Mouse (Mus musculus): ENCODE measurements around the gene Tomm40l. TPM values are rescaled to one million over a fixed set of nuclear protein-coding genes. Genes with fewer than 3 reads are reported as not detected.

The Tomm40l gene
- total RNA-seq (2017), result 19.0 and 21.5 TPM in 2 replicates

DNA sequence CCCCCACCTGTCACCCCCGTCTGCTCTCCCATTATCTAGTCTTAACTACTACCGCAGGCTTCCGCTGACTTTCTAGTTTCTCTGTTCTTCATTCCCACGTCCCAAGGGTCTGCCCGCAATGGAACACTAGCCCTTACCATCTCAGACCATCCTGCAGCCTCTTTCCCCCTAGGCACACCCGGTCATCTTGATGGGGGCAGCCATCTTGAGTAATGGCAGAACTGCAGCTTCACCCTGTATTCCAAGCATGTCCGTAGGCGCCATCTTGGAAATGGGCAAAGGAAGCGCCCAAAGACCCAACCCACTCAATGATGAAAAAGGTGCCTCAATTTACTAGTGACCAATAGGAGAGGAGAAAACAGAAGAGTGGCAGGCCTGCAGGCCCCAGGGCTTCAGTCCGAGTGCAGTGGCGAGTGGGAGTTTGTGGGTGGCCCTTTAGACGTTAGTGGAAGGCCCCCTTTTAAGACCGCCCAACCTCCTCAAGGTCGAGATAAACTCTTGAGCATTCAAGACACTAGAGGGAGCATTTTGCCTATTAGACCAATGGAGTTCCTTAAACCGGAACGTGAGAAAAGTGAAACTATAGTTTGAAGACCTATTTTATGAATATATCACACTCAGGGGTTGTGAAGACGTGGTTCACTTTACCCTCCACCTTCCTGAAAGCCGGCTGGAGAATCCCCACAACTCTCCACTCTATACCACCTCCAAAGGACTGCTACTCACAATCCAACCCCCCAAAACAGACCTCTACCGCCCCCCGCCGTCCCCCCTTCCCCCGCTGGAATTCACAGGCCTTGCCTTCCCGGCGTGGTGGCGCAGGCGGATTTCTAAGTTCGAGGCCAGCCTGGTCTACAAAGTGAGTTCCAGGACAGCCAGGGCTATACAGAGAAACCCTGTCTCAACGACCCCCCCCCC, at the start of gene Tomm40l:
Gene Tomm40l, minus strand, starts transcription at position 277 of the 918 bp plus-strand sequence.
- ATAC-seq (replicated peaks; ENCODE audit: low read depth, poor library complexity, severe bottlenecking), result peak; percentile 96

DNA sequence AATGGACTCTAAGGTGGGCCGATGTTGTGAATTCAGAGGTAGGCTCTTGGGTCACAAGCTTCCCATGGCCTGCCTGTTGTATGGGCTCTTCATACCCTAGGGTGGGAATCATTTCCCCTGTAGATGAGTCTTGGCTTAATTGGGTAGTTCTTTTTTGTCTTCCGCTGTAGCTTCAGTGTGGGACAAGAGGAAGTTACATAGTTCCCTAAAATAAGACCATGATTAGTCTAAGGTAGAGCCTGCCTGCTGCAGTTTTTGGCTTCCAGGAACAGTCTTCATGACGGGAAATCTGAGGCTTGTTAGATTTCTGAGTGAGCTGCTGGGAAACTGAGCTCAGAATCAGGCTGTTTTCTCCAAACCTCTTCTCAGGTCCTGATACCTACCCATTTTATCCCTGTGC, 49.8 kb upstream of the Tomm40l start:
- ATAC-seq (replicated peaks; ENCODE audit: low read depth, poor library complexity, severe bottlenecking), result peak; percentile 40

- ATAC-seq (replicated peaks; ENCODE audit: low read depth, poor library complexity, severe bottlenecking), result no peak
Observed at GRCm38 (mm10) chr1:171271622-171272021, 49.3 kb upstream of the Tomm40l start.

GRCm38 (mm10) chr1:171271196-171271595, 48.9 kb upstream of the Tomm40l start:
- ATAC-seq (replicated peaks; ENCODE audit: low read depth, poor library complexity, severe bottlenecking), result no peak

DNA sequence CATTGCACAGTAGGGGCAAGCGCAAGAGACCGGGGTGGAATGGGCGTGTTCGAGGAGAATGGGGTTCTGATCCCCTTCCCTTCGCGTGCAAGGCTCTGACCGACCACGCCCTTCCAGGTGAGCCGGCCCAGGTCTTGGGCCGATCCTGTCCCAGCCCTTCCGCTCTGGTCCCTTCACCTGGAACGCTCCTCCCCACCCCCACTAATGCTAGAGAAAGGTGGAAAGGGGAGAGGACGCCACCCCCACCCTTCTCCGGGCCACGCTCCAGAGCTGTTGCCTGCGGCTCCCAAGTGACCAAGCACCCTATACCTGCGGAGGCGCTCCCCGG, 48.2 kb upstream of the Tomm40l start:
- peak; percentile 52 for ATAC-seq (replicated peaks; ENCODE audit: low read depth, poor library complexity, severe bottlenecking)

GRCm38 (mm10) chr1:171269848-171270572, 47.7 kb upstream of the Tomm40l start, which contains the start of gene B4galt3:
TSS of gene B4galt3 (plus strand) at chr1:171270328.
- ATAC-seq (replicated peaks; ENCODE audit: low read depth, poor library complexity, severe bottlenecking), result peak; percentile 94

DNA sequence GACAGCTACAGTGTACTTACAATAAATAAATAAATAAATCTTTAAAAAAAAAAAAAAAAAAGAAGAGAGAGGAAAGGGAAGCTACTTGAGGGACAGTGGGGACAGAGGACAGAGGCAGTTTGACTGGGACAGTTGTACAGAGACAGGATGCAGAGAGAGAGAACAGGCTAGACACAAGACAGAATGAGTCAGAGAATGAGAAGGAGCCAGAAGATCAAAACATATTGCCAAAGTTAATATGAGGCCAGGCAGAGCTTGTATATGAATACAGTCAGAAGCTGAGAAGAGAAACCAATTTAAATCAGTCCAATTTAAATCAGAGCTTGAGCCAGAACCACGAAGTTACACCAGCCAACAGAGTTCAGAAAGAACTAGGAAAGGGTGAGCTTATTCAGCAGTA, 46.0 kb upstream of the Tomm40l start:
- ATAC-seq (replicated peaks; ENCODE audit: low read depth, poor library complexity, severe bottlenecking), result no peak

- ATAC-seq (replicated peaks; ENCODE audit: low read depth, poor library complexity, severe bottlenecking), result no peak
Observed at GRCm38 (mm10) chr1:171265971-171266744, 43.8 kb upstream of the Tomm40l start.

- no peak for ATAC-seq (replicated peaks; ENCODE audit: low read depth, poor library complexity, severe bottlenecking)
Observed at GRCm38 (mm10) chr1:171263666-171264461, 41.5 kb upstream of the Tomm40l start.

GRCm38 (mm10) chr1:171263185-171263611, 40.9 kb upstream of the Tomm40l start:
- no peak for ATAC-seq (replicated peaks; ENCODE audit: low read depth, poor library complexity, severe bottlenecking)

DNA sequence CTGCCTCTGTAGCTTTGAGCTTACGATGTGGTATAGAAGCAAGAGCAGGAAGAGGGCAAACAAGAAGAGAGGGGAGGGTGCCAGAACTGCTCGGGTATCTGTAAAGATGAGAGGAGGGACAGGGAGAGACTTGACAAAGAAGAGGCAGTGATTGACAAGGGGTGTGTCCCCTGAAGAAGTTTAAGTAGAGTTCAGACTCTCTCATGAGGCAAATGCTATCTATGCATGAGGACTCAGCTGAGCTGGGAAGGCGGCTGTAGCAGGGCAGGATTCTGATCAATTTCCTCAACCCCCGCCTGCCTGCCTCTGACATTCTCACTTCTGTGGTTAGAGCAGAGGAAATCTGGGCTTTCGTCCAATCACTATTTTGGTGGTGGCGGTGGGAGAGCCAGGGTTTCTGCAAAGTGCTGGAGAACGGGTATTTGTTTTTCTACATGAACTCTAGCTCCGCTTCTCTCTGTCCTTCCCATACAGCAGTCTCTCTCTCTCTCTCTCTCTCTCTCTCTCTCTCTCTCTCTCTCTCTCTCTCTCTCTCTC, 40.3 kb upstream of the Tomm40l start:
- peak; percentile 76 for ATAC-seq (replicated peaks; ENCODE audit: low read depth, poor library complexity, severe bottlenecking)

DNA sequence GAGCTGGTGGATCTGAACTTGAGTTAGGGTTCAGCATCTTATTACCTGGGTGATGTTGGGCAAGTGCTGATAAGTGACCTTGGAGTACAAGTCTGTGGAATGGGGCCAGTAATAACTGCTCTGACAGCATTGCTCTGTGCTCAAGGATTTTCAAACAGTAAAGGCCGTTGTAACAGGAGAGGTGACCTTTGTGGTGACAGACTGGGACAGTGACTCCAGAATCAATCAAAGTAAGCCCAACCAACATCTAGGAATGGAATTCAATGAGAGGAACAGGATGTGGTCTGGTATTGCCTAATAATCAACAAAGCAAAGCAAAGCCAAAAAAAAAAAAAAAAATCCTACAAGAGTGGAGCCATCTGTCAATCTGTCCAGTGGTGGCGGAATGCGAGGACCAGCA, 38.0 kb upstream of the Tomm40l start:
- ATAC-seq (replicated peaks; ENCODE audit: low read depth, poor library complexity, severe bottlenecking), result no peak

DNA sequence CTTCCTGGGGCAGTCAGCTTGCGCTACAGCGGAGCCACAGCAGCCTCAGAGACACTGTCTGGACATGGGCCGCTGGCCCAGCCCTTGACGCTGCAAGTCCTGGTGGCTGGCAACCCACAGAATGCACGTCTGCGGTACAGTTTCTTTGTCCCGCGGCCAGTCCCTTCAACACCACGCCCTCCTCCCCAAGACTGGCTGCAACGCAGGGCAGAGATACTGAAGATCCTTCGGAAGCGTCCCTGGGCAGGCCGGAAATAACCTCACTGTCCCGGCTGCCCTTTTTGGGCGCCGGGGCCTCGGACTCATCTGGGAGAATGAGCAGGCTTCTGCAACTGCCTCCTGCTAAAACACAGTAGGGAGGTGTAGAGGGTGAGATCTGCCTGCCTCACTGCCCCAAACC, 36.6 kb upstream of the Tomm40l start:
- 0 out of 2 replicates have a peak, but pooled peaks have one; percentile 20 for ATAC-seq (replicated peaks; ENCODE audit: low read depth, poor library complexity, severe bottlenecking)

DNA sequence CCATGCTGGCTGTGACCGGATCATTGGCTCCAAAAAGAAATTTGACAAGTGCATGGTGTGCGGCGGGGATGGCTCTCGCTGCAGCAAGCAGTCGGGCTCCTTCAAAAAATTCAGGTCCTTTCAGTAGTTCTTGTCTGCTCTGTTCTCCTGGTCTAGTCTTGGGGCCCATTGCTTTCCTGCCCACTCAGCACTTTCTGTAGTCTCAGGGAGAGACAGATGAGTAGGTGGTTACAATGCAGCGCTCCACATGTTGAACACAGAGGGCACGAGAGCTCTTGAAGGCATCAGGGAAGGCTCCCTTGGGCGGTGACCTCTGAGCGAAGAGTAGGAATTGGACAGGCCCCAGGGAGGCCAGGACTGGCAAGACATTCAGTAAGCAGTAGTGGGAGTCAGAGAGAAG, 35.5 kb upstream of the Tomm40l start:
- no peak for ATAC-seq (replicated peaks; ENCODE audit: low read depth, poor library complexity, severe bottlenecking)

DNA sequence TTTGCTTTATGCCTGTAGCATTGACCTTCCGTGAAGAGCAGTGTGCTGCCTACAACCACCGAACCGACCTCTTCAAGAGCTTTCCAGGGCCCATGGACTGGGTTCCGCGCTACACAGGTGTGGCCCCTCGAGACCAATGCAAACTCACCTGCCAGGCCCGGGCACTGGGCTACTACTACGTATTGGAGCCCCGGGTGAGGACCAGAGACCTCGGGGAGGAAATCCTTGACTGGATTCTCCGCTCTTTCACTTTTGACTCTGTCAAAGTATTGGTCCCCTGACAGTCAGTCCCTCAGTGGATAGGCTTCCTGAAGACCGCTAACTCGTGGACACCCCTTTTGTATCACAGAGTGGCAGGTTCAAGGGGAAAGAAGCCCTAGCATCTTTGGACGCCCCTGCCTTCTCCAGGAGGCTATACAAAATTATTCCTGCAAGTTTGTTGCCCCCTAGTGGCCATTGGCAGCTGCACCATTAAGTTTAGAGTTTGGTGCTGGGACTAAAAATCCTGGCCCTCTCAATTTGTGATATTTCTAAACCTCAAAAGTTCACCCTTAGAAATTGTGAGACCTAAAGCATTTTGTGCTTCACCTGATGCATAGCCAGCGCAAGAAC, 34.7 kb upstream of the Tomm40l start:
- peak; percentile 60; the same call in 1 of the 2 replicates for ATAC-seq (replicated peaks; ENCODE audit: low read depth, poor library complexity, severe bottlenecking)

DNA sequence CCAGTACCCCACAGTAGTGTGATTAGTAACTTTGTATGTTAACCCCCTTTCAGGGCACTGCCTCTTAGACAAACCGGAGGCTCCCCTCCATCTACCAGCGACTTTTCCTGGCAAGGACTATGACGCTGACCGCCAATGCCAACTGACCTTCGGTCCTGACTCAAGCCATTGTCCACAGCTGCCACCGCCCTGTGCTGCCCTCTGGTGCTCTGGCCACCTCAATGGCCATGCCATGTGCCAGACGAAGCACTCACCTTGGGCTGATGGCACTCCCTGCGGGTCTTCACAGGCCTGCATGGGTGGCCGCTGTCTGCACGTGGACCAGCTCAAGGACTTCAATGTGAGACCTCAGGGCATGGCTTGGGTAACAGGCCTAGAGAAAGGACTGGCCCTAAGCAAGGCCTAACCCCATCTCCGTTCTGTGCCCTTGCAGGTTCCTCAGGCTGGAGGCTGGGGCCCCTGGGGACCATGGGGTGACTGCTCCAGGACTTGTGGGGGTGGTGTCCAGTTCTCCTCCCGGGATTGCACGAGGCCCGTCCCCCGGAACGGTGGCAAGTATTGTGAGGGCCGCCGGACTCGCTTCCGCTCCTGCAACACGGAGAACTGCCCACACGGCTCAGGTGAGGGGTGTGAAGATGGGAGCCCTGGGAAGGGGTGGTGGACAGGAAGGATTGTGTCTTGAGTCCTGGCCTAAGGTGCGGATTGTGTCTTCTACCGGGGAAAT, 33.9 kb upstream of the Tomm40l start:
- no peak for ATAC-seq (replicated peaks; ENCODE audit: low read depth, poor library complexity, severe bottlenecking)

- no peak for ATAC-seq (replicated peaks; ENCODE audit: low read depth, poor library complexity, severe bottlenecking)
Observed at GRCm38 (mm10) chr1:171252415-171252814, 30.1 kb upstream of the Tomm40l start.

DNA sequence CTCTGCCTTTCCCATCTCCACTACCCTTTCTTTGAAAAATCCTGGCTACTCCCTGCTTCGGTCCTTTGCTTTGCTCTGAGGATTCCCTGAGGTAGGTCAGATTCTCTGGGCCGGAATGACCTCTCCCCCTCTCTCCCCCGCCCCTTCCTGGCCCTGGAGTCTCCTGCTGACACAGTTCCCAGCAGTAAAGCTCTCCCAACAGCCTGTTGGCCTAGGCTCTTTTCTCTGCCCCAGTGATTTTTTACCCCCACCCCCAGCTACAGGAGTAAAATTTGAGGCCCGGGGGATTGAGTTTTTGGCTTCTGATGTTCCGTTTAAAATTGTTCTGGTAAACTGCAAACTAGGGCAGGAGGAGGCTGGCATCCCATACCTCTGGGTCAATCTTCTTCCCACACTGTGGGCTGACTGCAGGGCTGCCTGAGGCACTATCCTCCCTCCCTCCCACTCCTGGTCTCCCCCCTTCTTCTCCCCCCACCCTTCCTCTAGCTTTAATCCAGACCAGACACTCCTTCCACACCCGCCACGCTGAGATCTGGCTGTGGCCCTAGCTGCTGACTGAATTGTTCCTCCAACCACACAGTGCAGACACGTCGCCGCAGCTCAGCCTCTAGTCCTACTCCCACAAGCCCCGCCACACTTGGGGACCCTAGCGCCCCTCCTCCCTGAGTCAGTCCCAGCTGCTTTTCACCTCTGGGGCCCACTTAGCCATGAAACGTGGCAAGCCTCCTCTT, 29.4 kb upstream of the Tomm40l start:
- ATAC-seq (replicated peaks; ENCODE audit: low read depth, poor library complexity, severe bottlenecking), result no peak

Measured in common myeloid progenitor, adult 5-6 weeks (primary cell).